Mouse (Mus musculus) gastrocnemius, adult 18-20 months (tissue): ENCODE measurements at regions not wholly inside any gene's neighbourhood (a gene's known extent, or its start where the extent isn't known, plus 50 kb on each side); places are given as distances from the start of the nearest gene placed in this dataset.

Experiments used
- DNase-seq: peaks from one replicate; pipeline ENCODE4 v3.0.0; 2021; ENCODE audit warnings: low spot score

DNA sequence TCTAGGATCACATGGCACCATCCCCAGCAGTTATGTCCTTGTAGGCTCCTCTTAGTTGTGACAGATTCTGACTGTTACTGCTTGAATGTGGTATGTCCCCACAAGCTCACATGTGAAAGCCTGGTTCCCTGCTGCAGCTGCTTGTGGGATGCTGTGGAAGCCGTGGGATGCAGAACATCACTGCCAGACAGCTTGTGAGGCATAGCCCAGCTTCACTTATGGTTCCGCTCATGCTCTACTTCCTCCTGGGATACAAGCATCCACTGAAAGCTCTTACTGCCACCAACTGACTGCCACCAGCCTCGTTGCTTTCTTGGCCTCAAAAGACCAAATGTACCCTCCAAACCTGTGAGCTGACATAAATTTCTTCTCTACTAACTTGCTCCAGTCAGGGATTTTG, 167.7 kb upstream of the Ccdc122 start:
- no peak for DNase-seq

DNA sequence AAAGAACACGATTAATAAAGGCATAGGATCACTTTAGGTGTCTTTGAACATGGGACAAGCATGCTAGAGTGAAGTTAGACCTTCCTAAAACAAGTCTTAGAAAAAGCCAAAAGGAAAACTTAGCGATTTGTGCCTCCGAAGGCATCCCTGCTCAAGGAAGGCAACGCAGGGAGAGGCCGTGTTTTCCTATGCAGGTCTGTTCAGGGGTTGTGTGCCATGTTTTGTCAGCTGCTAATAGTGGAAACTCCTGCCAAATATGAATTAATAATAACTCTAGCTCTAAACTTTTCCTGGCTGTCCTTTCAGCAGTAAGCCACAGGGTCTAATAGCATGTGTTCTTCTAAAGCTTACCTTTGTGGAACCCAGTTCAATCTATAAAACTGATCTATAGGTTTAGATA, 168.4 kb upstream of the Ccdc122 start:
- no peak for DNase-seq

DNA sequence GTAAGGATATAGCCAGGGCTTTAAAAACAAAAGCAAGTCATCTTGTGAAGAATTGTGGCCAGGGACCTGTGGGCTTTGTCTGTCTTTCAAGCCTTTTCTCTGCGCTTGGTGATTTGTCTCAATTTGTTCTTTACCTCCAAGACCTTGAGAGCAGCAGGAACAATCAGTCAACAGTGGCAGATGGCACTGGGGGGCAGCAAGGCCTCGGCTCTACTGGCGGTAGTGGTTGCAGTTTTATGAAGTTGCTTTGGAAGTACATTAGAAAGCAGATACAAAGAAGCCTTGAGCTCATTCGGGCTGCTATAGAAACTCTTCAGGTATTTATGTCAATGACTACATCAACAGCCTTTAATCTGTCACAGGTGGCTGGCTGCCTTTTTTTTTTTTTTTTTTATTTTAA, 171.9 kb upstream of the Ccdc122 start:
- no peak for DNase-seq

DNA sequence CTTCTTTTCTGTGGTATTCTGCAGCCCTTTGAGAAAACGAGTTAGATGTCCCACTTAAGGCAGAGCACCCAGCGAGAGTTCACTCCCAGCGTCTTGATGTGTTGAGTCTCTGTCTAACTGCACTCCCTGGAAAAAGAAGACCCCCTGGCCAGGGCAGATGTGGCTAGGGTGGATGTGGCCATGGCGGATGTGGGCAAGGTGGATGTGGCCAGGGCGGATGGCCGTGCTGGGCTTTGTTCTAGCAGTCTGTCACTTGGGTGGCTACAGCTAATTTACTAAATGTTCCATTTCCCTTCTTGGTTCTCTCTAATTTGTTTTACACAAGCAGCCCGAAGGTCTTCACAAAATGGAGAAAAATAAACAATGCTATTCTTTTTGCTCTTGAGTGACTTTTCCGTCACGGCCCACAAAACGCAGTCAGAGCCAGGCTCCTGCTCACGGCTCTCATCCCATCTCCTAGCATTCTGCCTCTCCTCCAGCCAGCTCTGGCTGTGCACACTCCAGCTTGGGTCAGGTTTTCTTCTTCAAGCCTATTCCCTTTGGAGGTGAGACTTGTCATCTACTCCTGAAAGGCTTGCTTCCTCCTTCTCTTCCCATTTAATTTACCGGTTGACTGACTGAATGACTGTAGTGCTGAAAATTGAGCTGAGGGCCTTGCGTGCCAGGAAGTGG, 173.4 kb upstream of the Ccdc122 start:
- DNase-seq: no peak

DNA sequence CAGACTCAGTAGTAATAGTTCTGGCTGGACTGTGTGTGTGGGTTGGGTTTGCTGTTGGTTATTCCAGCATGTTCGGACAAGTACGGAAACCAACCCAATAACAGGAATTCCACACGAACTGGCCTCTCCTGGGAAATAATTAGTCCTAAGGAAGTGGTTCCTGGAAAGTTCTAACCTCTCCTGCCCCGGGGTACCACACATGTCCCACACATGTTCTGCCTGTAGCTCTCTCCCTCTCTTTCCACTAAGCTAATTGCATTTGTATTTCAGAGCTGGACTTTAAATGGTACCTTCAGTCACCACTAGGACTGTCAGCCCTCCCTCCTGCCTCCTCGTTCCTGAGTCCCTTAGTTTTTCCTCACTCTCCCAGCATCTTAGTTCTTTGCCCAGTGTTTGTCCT, 178.2 kb upstream of the Ccdc122 start:
- no peak for DNase-seq

DNA sequence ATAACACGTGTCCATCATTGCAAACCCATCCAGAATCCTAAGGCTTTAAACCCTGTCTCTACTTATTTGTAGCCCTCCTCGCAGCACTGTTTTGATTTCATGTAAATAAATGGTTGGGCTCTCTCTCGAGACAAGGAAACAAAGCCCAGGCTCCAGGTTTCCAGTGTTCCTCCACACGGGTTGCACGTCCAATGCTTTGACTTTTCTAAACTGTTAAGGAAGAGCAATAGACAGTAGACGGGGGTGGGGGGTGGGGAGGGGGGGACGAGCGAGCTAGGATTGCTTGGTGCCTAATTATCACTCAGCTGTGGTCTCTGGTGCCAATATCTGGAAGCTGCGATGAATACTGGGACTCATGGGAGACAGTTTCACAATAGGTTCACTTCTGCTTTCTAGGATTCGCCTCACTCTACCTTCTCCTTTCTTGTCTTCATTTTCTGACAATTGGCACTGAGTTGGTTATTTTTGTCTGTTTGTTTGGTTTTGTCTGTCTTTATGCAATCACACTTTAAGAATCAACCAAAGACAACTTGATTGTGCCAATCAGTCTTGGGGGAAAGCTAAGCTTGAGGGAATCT, 179.3 kb upstream of the Ccdc122 start:
- DNase-seq: no peak

DNA sequence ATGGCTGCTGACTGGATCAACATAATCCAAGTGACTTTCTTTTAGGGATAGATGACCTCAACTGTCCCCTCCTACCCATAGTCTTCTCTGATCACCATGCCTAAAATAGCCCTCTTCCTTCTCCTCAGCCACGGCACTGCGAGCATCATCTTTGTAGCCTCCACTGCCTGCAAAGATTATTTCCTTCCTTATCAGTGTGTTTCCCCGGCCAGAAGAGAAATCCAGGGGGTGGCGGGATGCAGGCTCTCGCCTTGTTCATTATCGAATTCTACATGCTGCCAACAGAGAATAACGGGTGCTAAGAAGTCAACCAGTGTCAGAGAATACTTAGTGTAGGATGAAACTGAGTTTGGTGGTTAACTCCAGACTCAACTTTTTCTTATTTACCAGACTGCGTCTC, 180.0 kb upstream of the Ccdc122 start:
- DNase-seq: no peak

DNA sequence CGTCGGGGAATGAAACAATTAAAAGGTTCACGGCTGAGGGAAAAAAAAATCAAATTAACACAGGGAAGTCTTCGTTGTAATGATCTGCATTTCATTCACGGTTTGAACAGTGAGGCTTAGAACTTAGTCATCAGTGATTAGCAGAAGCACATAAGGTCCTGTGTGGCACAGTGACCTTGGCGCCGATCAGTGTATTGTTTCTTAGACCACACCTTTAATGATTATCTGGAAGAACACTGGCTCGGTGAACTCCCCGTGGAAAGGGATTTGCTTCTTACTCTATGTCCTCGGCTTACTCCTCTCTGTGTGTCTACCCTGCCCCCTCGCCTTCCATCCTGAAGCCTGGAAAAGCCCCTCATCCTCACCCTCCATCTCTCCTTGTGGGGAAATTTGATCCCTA, 181.6 kb upstream of the Ccdc122 start:
- no peak for DNase-seq

DNA sequence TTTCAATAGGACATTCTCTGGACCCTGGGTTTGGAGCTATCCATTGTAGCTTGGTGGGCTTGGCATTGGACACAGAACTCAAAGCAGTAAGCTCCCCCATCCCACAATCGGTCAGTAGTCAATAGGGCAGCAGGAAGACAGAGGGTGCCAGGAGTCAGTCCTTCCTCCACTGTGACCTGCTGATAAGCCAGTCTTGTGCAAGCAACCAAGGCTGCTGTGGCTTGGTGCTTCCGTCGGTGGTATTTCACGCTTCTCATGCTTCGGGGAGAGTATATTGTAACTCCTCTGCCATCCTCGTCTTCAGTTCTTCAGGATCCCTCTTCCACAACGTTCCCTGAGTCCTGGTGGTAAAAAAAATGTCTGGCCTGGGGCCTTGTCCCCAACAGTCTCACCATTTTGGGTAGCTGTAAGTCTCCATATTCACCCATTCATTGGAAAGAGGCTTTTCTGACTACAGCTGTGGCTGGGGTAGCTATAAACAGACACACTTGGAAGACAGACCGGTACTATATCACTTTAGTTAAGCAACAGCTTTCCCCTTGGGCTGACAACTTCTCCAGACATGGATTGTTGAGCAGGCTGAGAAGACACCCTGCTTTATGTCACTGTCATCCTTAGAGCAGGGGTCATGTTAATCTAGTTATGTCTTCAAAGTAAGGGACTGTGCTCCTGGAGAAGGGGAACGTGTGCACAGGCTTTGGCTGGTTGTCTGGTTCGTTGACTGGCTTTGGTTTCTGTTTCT, 184.9 kb upstream of the Ccdc122 start:
- no peak for DNase-seq

DNA sequence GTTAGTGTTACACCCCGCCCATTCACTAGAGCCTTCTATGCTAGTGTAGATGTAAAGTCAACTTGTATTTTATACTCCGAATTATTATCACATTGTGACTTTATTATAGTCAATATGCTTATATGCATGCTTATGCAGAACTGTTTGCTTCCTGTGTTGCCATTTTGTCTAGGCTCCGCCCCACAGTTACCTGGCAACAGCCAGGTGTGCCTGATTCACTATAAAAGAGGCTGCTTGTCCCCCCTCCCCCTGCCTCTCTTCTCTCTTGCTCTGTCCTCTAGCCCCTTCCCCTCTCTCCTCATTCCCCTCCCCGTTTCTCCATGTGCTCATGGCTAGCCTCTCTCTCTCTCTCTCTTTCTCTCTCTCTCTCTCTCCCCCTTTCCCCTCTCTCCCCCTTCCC, 185.9 kb upstream of the Ccdc122 start:
- DNase-seq: no peak

DNA sequence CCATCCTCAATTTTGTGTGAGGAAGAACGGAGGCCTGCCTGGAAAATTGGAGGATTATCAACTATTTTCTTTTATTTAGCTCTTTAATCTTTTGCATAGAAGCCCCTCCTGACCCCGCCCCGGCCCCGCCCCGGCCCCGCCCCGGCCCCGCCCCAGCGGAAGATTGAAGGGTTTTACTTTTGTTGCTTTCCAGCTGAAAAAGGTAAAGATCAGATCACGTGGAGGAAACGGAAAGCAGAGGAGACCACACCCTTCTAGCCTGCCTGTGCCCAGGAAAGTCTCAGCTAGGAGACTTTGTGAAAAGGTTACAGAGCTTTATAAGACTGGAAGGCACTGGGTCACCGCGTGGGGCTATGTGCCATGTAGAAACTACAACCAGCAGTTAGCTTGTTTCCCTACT, 186.5 kb upstream of the Ccdc122 start:
- DNase-seq: no peak

DNA sequence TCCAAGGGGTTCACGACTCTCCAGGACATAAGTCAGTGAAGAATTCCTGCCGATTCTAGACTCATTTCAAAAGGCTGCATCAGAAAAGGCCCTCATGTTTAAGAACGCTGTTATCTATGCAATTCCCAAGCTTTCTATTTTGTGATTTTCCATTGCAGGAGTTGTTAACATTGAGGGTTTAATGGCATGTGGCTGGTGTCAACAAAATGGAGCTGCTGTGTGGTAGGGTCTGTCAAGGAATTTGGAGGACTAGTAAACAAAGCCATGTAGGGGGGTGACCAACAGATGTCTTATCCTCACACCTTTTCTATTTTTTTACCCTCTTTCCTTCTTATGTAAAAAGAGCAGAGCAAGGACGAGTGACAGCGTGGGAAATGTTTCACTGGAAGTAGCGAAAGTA, 186.9 kb upstream of the Ccdc122 start:
- no peak for DNase-seq

DNA sequence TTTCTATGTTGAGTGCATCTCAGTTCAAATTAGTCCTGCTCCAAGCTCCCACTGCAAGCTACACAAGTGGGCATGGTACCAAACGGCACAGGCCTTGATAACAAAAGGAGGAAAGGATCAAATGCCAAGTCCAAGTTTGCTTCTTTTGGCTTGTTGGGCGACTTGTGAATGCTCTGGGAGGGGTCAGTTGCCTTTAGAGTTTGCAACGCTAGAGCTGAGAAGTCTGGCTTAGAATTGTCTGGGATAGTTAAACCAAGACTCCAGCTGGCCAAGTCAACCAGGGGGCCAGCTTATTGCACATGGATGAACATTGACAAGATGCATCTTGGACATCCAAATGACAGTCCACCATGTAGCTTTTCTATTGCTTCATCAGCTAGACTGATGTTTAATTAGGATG, 187.5 kb upstream of the Ccdc122 start:
- DNase-seq: no peak

DNA sequence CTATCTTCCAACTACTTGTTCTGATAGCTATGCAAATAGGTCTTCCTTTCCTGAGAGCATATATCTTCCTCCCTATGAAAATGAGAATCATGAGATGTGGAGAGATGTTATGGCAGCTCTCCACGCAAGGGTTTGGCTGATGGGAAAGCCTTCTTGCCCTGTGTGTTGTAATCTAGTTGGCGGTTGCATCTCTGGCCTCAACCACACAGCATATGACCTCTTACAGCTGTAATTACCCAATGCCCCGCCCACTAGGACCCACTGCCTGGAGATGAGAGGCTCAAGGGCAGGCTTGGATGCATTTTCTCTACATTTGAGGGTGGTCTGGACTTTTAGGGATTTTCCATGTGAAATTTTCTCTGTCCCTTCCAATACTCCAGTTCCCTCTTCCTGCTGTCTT, 190.9 kb upstream of the Ccdc122 start:
- no peak for DNase-seq

DNA sequence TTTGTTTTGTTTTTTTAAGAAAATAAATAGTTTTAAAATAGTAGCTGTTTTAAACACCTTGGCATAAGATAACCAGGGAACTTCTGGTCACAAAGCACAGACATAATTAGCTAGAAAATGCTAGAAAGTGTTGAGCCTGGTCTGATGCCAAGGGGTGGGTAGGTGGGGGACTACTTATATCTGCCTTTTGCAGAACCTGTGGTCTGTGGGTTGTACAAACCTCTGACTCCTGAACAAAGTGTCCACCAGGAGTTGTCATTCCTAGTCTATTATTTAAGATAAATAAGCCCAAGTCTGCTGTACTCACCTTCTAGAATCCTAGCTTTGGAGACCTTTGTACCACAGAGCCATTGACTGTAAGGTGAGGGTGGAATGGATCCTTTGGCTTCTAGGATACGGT, 191.9 kb upstream of the Ccdc122 start:
- no peak for DNase-seq

DNA sequence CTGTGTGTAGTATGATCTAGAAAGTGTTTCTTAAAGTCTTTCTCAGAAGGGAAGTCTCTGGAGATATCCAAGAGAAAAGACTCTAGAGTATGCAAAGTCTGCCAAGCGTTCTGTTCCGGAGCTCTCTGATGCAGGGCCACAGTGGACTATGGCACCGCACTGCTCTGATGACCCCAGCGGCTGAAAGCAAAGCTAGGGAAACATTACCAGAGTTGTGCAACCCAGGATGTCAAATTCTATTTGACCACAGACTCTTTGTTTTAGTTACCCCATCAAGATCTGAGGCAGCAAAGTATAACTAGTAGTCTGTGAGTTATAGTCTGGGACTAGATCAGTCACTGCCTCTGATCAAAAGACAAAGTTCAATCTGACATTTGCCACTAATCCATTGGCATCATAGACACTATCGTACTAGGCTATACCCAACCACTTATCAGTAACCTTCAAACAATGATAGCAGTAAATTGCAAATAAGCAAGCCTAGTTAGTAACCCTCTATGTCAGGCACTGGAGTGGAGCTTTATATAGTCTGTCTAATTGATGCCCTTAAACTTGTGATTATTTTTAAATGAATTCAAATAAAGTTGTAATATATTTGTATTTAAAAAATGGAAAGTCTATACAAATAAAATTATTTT, 198.9 kb upstream of the Ccdc122 start:
- DNase-seq: no peak

DNA sequence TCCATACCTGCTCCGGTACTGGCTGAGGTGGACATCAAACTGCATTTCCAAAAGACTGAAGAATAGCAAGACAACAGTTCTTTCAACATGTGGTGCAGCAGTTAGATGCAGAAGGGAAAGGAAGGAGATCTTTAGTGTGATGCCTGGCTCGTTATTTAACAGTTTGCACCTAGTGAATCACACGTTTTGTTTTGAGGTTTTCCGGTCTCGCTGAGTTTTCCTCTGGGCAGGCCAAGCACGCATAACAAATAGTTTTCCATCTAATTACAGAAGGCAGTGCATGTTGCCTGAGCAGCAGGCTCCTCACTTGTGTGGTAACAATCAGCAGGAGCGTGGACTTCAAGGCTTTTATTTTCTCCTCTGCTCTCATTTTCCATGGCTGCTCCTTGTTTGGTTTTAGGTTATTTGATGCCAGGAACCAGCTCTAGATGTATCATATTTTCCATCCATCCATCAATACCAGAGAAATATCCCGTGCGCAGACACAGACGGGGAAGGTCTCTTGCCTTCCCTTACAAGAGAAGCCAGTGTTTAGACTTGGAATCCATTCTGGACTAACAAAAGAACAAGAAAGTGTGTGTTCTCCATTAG, 199.6 kb upstream of the Ccdc122 start:
- DNase-seq: no peak

DNA sequence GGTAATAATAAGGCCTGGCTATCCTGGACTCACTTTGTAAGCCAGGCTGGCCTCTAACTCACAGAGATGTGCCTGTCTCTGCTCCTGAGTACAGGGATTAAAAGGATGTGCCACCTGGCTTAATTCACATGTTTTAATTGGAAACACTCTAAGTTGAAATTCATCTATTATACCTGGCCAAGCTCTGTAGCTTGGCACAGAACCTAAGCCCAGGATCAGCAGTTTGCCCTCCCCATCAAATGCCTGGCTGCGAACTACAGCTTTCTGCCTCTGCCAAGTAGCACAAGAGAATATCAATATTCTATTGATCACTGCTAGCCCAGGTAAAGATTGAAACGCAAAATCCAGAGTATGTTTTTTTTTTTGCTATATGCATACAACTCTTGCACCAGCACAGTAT, 200.3 kb upstream of the Ccdc122 start:
- no peak for DNase-seq

DNA sequence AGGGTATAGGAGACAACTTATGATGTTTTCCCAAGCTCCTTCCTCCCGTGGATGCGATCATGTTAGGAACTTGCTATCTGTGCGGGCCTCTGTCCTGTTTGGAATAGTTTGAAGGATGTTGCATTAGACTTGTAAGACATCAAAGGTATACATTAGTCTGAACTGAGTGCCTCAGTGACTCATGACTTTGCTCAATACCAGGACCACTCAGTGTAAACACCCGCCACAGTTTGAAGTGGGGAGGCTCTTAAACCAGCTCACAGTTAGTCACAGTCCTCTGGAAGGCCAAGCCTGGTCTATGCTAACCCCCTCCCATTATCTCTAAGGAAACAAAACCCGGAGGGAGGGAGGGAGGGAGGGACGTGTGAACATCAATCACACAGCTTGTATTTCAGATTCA, 202.5 kb upstream of the Ccdc122 start:
- no peak for DNase-seq

DNA sequence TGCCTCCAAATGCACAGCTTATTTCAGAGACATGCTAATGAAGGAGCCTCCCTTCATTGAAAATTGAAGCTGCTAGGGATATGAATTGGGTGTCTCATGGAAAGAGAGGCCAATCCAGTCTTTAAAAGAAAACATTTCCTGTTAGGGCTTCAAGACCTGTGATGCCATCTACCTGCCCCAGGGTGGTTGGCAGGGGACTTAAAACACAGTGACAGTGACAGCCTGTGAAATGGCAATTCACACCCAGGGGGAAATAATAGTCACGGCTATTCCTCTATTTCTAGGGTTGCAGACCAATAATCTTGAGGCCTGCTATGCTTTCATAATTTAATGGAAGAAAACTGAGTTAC, 207.4 kb upstream of the Ccdc122 start:
- no peak for DNase-seq

DNA sequence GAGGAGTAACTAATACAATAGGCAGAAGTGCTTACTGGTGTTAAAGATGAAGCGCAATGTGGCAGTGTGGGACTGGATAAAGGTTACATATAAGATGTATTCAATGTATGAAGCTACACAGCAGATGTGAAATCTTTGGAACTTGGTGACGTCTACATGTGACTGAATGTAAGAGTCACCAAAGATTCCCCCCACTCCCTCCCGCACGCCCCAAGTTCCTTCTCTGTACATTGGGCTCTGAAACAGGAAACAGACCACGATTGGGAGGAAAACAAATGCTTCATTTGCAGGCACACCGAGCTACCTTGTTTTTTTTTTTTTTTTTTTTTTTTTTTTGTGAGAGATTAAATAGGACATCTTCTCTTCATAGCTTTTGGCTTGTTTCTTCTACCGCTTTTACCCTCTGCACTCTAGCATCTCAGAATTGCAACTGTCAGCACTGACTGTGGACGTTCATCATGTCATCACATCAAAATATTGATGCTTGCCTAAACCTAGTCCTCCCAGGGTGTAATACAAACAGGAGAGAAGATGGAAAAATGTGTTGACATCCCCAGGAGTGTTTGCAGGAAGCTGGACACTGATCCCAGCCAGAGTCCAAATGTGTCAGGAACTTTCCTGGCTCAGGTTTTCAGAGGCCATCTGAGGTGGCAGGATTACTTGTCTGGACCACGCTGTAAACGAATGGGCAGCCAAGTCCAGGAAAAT, 208.0 kb upstream of the Ccdc122 start:
- DNase-seq: no peak

DNA sequence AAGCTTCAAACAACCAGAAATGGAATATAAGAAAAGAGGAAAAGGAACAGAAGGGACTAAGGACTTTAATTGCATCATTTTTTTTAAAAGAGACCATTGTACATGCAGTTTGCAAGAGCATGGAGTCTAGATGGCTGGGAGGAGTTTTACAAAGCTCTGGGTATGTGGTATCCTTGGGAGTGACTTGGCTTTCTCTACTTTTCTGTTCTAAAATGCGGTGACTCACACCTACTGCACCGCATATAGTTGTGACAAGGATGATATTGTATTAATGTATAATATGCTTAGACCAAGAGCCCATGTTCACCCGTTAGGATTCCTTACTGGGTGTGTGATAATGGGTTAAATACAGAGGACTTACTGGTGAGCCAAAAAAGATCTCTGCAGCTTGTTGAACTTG, 212.5 kb upstream of the Ccdc122 start:
- no peak for DNase-seq
